Comparison of ENCODE assay signal across 30 mouse cellular contexts in genomic region chr15:102563061-102563460, GRCm38 (mm10). TPM values are rescaled to one million over a fixed set of nuclear protein-coding genes. Genes with fewer than 3 reads are reported as not detected.
A peak's percentile ranks its signal among the peaks of the same experiment; 100 is the strongest.
DNase-seq lines count a peak whose midpoint lies in the region; ATAC-seq and TF ChIP-seq lines count a peak whose summit lies in the region.
"Had no signal": no experiment of that assay in that cellular context is flagged by ENCODE, and none has a peak within 500 bp of the region (broad histone marks: within the 10 kb centered on the region; RNA-seq: fewer than 3 reads in every experiment).

No protein-coding gene starts in this region.

- peaks cover 15% of the 10 kb centered on the region for H3K36me3 ChIP-seq in hindbrain, embryonic 13.5 days
- H3K36me3 ChIP-seq in hindbrain, embryonic 12.5 days, result peaks cover 5% of the 10 kb centered on the region; the same call in 1 of the 2 replicates
- 0 out of 2 replicates have a peak, but pooled peaks cover 2% of the 10 kb centered on the region for H3K36me3 ChIP-seq in liver, adult 2 months (ENCODE audit: control insufficient read depth, insufficient read depth, low read length)
- H3K36me3 ChIP-seq in neural tube, embryonic 14.5 days (ENCODE audit: control insufficient read depth, insufficient read depth, low read length), result no peaks in the 10 kb centered on the region

- no peak for TF ChIP-seq POLR2A in cerebellum, adult 2 months (IDR thresholded peaks at IDR 0.05; ENCODE audit: borderline replicate concordance, insufficient read depth, low read length)
- no peak for TF ChIP-seq POLR2A in liver, adult 2 months (IDR thresholded peaks at IDR 0.05; ENCODE audit: extremely low read depth, insufficient read depth, low read length)

- DNase-seq in cerebellum, adult 2 months, result no peak
- DNase-seq in cerebellum, postnatal 14 days, result no peak
- DNase-seq in liver, adult 2 months (ENCODE audit: extremely low read depth, low read depth, low spot score), result no peak
- no peak for DNase-seq in liver
- DNase-seq in urinary bladder, postnatal 10 days (ENCODE audit: low spot score), result no peak
- DNase-seq: adrenal gland, adult 8-10 months; adrenal gland, postnatal 25 days; cerebellum, adult 9-10 months; gastrocnemius, postnatal 10 days; gastrocnemius, postnatal 36 days; heart, postnatal 10 days; heart, postnatal 36 days had no signal

- TF ChIP-seq CTCF in cerebellum, adult 2 months (IDR thresholded peaks at IDR 0.05; ENCODE audit: borderline replicate concordance, insufficient read depth, low read depth, low read length), result no peak
- TF ChIP-seq CTCF in liver, adult 2 months (IDR thresholded peaks at IDR 0.05; ENCODE audit: low read depth, low read length), result no peak

- ATAC-seq in hindbrain, embryonic 13.5 days (ENCODE audit: low FRiP score), result no peak
- no peak for ATAC-seq in hindbrain, embryonic 12.5 days (ENCODE audit: low FRiP score)
- ATAC-seq in neural tube, embryonic 14.5 days (ENCODE audit: low read depth), result no peak
- ATAC-seq: activated CD4-positive, CD25-positive, alpha-beta regulatory T cell, adult 4 months; forebrain, embryonic 16.5 days; hindbrain, postnatal 0 days; inflammation-experienced regulatory T-cells, adult 6 months had no signal

- 72% methylated on average over 3 of the region's 3 CpGs for WGBS in cerebellum, adult 2 months
- WGBS in hindbrain, embryonic 13.5 days, result 74% methylated on average over 3 of the region's 3 CpGs
- 90% methylated on average over 3 of the region's 3 CpGs for WGBS in hindbrain, embryonic 12.5 days
- 84% methylated on average over 3 of the region's 3 CpGs for WGBS in liver, adult 2 months
- WGBS in neural tube, embryonic 14.5 days, result 64% methylated on average over 3 of the region's 3 CpGs

- peaks cover 2% of the 10 kb centered on the region; the same call in 1 of the 2 replicates for H3K4me1 ChIP-seq in cerebellum, adult 2 months (ENCODE audit: control insufficient read depth, insufficient read depth, low read length)
- H3K4me1 ChIP-seq in hindbrain, embryonic 13.5 days (replicated peaks), result no peaks in the 10 kb centered on the region
- no peaks in the 10 kb centered on the region for H3K4me1 ChIP-seq in hindbrain, embryonic 12.5 days
- H3K4me1 ChIP-seq in liver, adult 2 months (ENCODE audit: control insufficient read depth, insufficient read depth, low read length), result peaks cover 21% of the 10 kb centered on the region
- H3K4me1 ChIP-seq in neural tube, embryonic 14.5 days (ENCODE audit: control insufficient read depth, insufficient read depth, low read length), result no peaks in the 10 kb centered on the region
- H3K4me1 ChIP-seq: embryonic facial prominence, embryonic 12.5 days; embryonic facial prominence, embryonic 15.5 days; heart, embryonic 12.5 days; hindbrain, embryonic 10.5 days had no signal

- H3K9ac ChIP-seq in hindbrain, embryonic 13.5 days, result no peak overlapping the region
- no peak overlapping the region for H3K9ac ChIP-seq in hindbrain, embryonic 12.5 days
- no peak overlapping the region for H3K9ac ChIP-seq in liver, adult 2 months (ENCODE audit: low read depth, low read length)
- H3K9ac ChIP-seq in neural tube, embryonic 14.5 days (replicated peaks; ENCODE audit: low read depth, low read length), result no peak overlapping the region
- H3K9ac ChIP-seq: embryonic facial prominence, embryonic 12.5 days; embryonic facial prominence, embryonic 15.5 days; heart, embryonic 12.5 days; heart, embryonic 15.5 days had no signal

- peaks cover 3% of the 10 kb centered on the region; the same call in 1 of the 2 replicates for H3K79me2 ChIP-seq in liver, adult 2 months (ENCODE audit: control insufficient read depth, insufficient read depth, low read length)

- peak overlapping the region; percentile 66 for H3K27ac ChIP-seq in cerebellum, adult 2 months (ENCODE audit: insufficient read depth, low read length)
- 0 out of 2 replicates have a peak overlapping the region, but pooled peaks have one; percentile 8 for H3K27ac ChIP-seq in hindbrain, embryonic 13.5 days
- no peak overlapping the region for H3K27ac ChIP-seq in hindbrain, embryonic 12.5 days
- peak overlapping the region; percentile 35; the same call in 1 of the 2 replicates for H3K27ac ChIP-seq in liver, adult 2 months (replicated peaks; ENCODE audit: insufficient read depth, low read depth, low read length)
- H3K27ac ChIP-seq in neural tube, embryonic 14.5 days (ENCODE audit: low read depth, low read length), result 0 out of 2 replicates have a peak overlapping the region, but pooled peaks have one; percentile 28
- H3K27ac ChIP-seq: embryonic facial prominence, embryonic 12.5 days; embryonic facial prominence, embryonic 15.5 days; heart, embryonic 15.5 days; hindbrain, embryonic 10.5 days; hindbrain, postnatal 0 days had no signal

- no peaks in the 10 kb centered on the region for H3K27me3 ChIP-seq in cerebellum, adult 2 months (ENCODE audit: control insufficient read depth, insufficient read depth, low read length)
- no peaks in the 10 kb centered on the region for H3K27me3 ChIP-seq in hindbrain, embryonic 13.5 days
- H3K27me3 ChIP-seq in hindbrain, embryonic 12.5 days, result no peaks in the 10 kb centered on the region
- H3K27me3 ChIP-seq in liver, adult 2 months (ENCODE audit: control insufficient read depth, insufficient read depth, low read length), result no peaks in the 10 kb centered on the region
- H3K27me3 ChIP-seq in neural tube, embryonic 14.5 days (ENCODE audit: control insufficient read depth, insufficient read depth, low read length), result no peaks in the 10 kb centered on the region
- H3K27me3 ChIP-seq: embryonic facial prominence, embryonic 12.5 days; embryonic facial prominence, embryonic 15.5 days; heart, embryonic 12.5 days; heart, embryonic 15.5 days had no signal

- no peaks in the 10 kb centered on the region for H3K9me3 ChIP-seq in hindbrain, embryonic 13.5 days
- no peaks in the 10 kb centered on the region for H3K9me3 ChIP-seq in hindbrain, embryonic 12.5 days (replicated peaks)
- no peaks in the 10 kb centered on the region for H3K9me3 ChIP-seq in neural tube, embryonic 14.5 days (ENCODE audit: control insufficient read depth, low read length)
- H3K9me3 ChIP-seq: embryonic facial prominence, embryonic 12.5 days; embryonic facial prominence, embryonic 15.5 days; heart, embryonic 12.5 days; heart, embryonic 15.5 days; hindbrain, embryonic 10.5 days had no signal

- H3K4me2 ChIP-seq in hindbrain, embryonic 13.5 days, result no peak overlapping the region
- no peak overlapping the region for H3K4me2 ChIP-seq in hindbrain, embryonic 12.5 days (replicated peaks)
- no peak overlapping the region for H3K4me2 ChIP-seq in neural tube, embryonic 14.5 days (ENCODE audit: low read depth, low read length)
- H3K4me2 ChIP-seq: embryonic facial prominence, embryonic 12.5 days; embryonic facial prominence, embryonic 15.5 days; heart, embryonic 12.5 days; heart, embryonic 15.5 days had no signal

- H3K4me3 ChIP-seq in cerebellum, adult 2 months (replicated peaks; ENCODE audit: insufficient read depth, low read depth, low read length), result no peak overlapping the region
- no peak overlapping the region for H3K4me3 ChIP-seq in hindbrain, embryonic 13.5 days
- H3K4me3 ChIP-seq in hindbrain, embryonic 12.5 days, result no peak overlapping the region
- no peak overlapping the region for H3K4me3 ChIP-seq in liver, adult 2 months (ENCODE audit: insufficient read depth, low read depth, low read length)
- H3K4me3 ChIP-seq in neural tube, embryonic 14.5 days (ENCODE audit: low read depth, low read length), result no peak overlapping the region
- H3K4me3 ChIP-seq: embryonic facial prominence, embryonic 12.5 days; embryonic facial prominence, embryonic 15.5 days; heart, embryonic 12.5 days; heart, embryonic 15.5 days; hindbrain, embryonic 10.5 days had no signal

RNA-seq across cellular contexts. Expression of gene Npff, which starts 38.3 kb away (rescaled TPM):
- 8.5 and 10.4 TPM in 2 replicates for polyA plus RNA-seq in cerebellum, adult 2 months (2012; rRNA removed)
- polyA plus RNA-seq in hindbrain, embryonic 13.5 days (2015; fragmentation: Nextera tagmentation; extraction: Ambion mirVana), result 6.1 and 7.1 TPM in 2 replicates
- polyA plus RNA-seq in hindbrain, embryonic 12.5 days (2016; fragmentation: Nextera tagmentation; extraction: Ambion mirVana), result 3.6 and 4.3 TPM in 2 replicates
- total RNA-seq in liver, adult 2 months (2014; rRNA removed), result 0.27 and 0.65 TPM in 2 replicates
- 1.4 and 3.5 TPM in 2 replicates for polyA plus RNA-seq in liver, adult 2 months (2012; rRNA removed)
- polyA plus RNA-seq in neural tube, embryonic 14.5 days (2014; fragmentation: Nextera tagmentation; extraction: Ambion mirVana), result 16.0 and 23.9 TPM in 2 replicates

RNA-seq across cellular contexts. Expression of gene Tarbp2, which starts 45.1 kb away (rescaled TPM):
- 121 and 131 TPM in 2 replicates for polyA plus RNA-seq in cerebellum, adult 2 months (2012; rRNA removed)
- polyA plus RNA-seq in hindbrain, embryonic 13.5 days (2015; fragmentation: Nextera tagmentation; extraction: Ambion mirVana), result 94.5 and 94.6 TPM in 2 replicates
- 93.0 and 94.0 TPM in 2 replicates for polyA plus RNA-seq in hindbrain, embryonic 12.5 days (2016; fragmentation: Nextera tagmentation; extraction: Ambion mirVana)
- total RNA-seq in liver, adult 2 months (2014; rRNA removed), result 15.2 and 16.0 TPM in 2 replicates
- polyA plus RNA-seq in liver, adult 2 months (2012; rRNA removed), result 34.1 and 40.6 TPM in 2 replicates
- polyA plus RNA-seq in neural tube, embryonic 14.5 days (2014; fragmentation: Nextera tagmentation; extraction: Ambion mirVana), result 86.4 and 87.7 TPM in 2 replicates

RNA-seq across cellular contexts. Expression of gene Map3k12, which starts 46.2 kb away (rescaled TPM):
- polyA plus RNA-seq in cerebellum, adult 2 months (2012; rRNA removed), result 130 and 149 TPM in 2 replicates
- polyA plus RNA-seq in hindbrain, embryonic 13.5 days (2015; fragmentation: Nextera tagmentation; extraction: Ambion mirVana), result 48.9 and 49.6 TPM in 2 replicates
- polyA plus RNA-seq in hindbrain, embryonic 12.5 days (2016; fragmentation: Nextera tagmentation; extraction: Ambion mirVana), result 45.5 and 46.0 TPM in 2 replicates
- total RNA-seq in liver, adult 2 months (2014; rRNA removed), result 0.34 and 0.46 TPM in 2 replicates
- polyA plus RNA-seq in liver, adult 2 months (2012; rRNA removed), result 0.22 and 0.43 TPM in 2 replicates
- polyA plus RNA-seq in neural tube, embryonic 14.5 days (2014; fragmentation: Nextera tagmentation; extraction: Ambion mirVana), result 44.8 and 48.8 TPM in 2 replicates

RNA-seq across cellular contexts. Expression of gene Gm10337, which starts 59.5 kb away (rescaled TPM):
- polyA plus RNA-seq in cerebellum, adult 2 months (2012; rRNA removed), result not detected in 2 replicates
- polyA plus RNA-seq in hindbrain, embryonic 13.5 days (2015; fragmentation: Nextera tagmentation; extraction: Ambion mirVana), result 6.3 and 17.2 TPM in 2 replicates
- 4.3 and 6.6 TPM in 2 replicates for polyA plus RNA-seq in hindbrain, embryonic 12.5 days (2016; fragmentation: Nextera tagmentation; extraction: Ambion mirVana)
- not detected in 2 replicates for total RNA-seq in liver, adult 2 months (2014; rRNA removed)
- polyA plus RNA-seq in liver, adult 2 months (2012; rRNA removed), result not detected in 2 replicates
- 8.5 TPM in 1 of 2 replicates, not detected in the other for polyA plus RNA-seq in neural tube, embryonic 14.5 days (2014; fragmentation: Nextera tagmentation; extraction: Ambion mirVana)
- total RNA-seq: adrenal gland, postnatal 25 days; common myeloid progenitor, adult 5-6 weeks; ES-E14; gastrocnemius, adult 18-20 months; gastrocnemius, postnatal 10 days; gastrocnemius, postnatal 36 days; granulocyte monocyte progenitor cell, adult 5-6 weeks; heart, postnatal 36 days; hindbrain, postnatal 0 days had no signal
- polyA plus RNA-seq: activated CD4-positive, CD25-positive, alpha-beta regulatory T cell, adult 4 months; brain, embryonic 14.5 days; embryonic facial prominence, embryonic 12.5 days; forebrain, embryonic 11.5 days; heart, embryonic 12.5 days; inflammation-experienced regulatory T-cells, adult 6 months had no signal

Comparison
In these comparisons a context has a peak if more than half of its experiments do, and no peak if none do; other contexts are left out.
1. RNA of gene Map3k12, which starts 46.2 kb away (polyA plus RNA-seq): 130 to 149 TPM in cerebellum, adult 2 months, 48.9 to 49.6 TPM in hindbrain, embryonic 13.5 days, 44.8 to 48.8 TPM in neural tube, embryonic 14.5 days and 45.5 to 46.0 TPM in hindbrain, embryonic 12.5 days; 0.22 to 0.43 TPM in liver, adult 2 months; every median in the first group is over 10 times any median in the second.